Comparison of ENCODE assay signal across 9 mouse cellular contexts in the genomic region with DNA sequence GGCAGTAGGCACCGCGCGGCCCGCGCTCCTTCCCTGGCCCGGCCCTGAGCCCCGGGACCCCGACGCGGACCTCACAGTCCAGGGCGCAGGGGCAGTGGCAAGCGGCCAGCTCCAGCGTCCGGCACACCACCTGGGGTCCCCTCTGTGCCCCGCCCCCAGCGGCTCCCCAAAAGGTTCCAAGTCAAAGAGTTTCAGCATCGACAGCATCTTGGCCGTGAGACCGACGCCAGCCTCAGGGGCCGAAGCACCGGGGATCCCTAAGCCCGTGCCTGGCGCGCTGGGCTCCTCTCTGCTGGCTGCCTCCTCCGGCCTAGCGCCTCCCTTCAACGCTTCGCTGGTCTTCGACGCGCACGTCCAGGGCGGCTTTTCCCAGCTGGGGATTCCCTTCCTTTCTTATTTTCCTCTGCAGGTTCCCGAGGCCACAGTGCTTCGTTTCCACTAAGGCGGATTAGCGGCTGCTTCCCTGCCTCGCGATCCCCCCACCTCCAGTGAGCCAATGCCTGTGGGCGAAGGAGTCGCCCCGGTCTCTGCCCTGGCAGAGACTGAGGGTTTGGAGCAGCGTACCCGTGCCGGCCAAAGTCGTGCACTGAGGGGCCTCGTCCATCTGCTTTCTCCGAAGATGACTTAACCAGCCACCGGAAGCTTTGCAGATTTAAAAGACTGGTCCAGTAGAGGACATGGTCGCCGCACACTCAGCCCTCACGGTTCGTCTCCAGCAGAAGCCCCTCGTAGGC. TPM values are rescaled to one million over a fixed set of nuclear protein-coding genes. Genes with fewer than 3 reads are reported as not detected.
DNase-seq lines count a peak whose midpoint lies in the region; ATAC-seq lines count a peak whose summit lies in the region.
"Had no signal": no experiment of that assay in that cellular context is flagged by ENCODE, and none has a peak within 500 bp of the region (broad histone marks: within the 10 kb centered on the region; RNA-seq: fewer than 3 reads in every experiment).

No protein-coding gene starts in this region.

- H3K9ac ChIP-seq in liver, embryonic 11.5 days (ENCODE audit: low read depth, low read length): no peak overlapping the region
- H3K9ac ChIP-seq in intestine, embryonic 16.5 days (ENCODE audit: low read depth, low read length): peak overlapping the region; percentile 66
- no peak overlapping the region for H3K9ac ChIP-seq in neural tube, embryonic 13.5 days

- peaks cover 7% of the 10 kb centered on the region for H3K4me1 ChIP-seq in liver, embryonic 11.5 days (replicated peaks; ENCODE audit: control insufficient read depth, insufficient read depth, low read length)
- H3K4me1 ChIP-seq in forebrain, embryonic 10.5 days: peaks cover 43% of the 10 kb centered on the region
- H3K4me1 ChIP-seq in intestine, embryonic 16.5 days (ENCODE audit: control insufficient read depth, insufficient read depth, low read length): peaks cover 23% of the 10 kb centered on the region
- peaks cover 30% of the 10 kb centered on the region for H3K4me1 ChIP-seq in neural tube, embryonic 13.5 days (replicated peaks)

- peak overlapping the region; percentile 17 for H3K4me3 ChIP-seq in liver, embryonic 11.5 days (ENCODE audit: low read depth, low read length)
- peak overlapping the region; percentile 35 for H3K4me3 ChIP-seq in forebrain, embryonic 10.5 days
- peak overlapping the region; percentile 53 for H3K4me3 ChIP-seq in intestine, embryonic 16.5 days (ENCODE audit: low read length)
- H3K4me3 ChIP-seq in neural tube, embryonic 13.5 days: peak overlapping the region; percentile 9; the same call in 1 of the 2 replicates

- no peaks in the 10 kb centered on the region for H3K36me3 ChIP-seq in liver, embryonic 11.5 days (ENCODE audit: control insufficient read depth, insufficient read depth, low read length)
- no peaks in the 10 kb centered on the region for H3K36me3 ChIP-seq in forebrain, embryonic 10.5 days (replicated peaks)
- no peaks in the 10 kb centered on the region for H3K36me3 ChIP-seq in intestine, embryonic 16.5 days (ENCODE audit: control insufficient read depth, insufficient read depth, low read length)
- no peaks in the 10 kb centered on the region for H3K36me3 ChIP-seq in neural tube, embryonic 13.5 days

- peak overlapping the region; percentile 53 for H3K4me2 ChIP-seq in liver, embryonic 11.5 days
- H3K4me2 ChIP-seq in intestine, embryonic 16.5 days (ENCODE audit: low read depth, low read length): peak overlapping the region; percentile 53
- peak overlapping the region; percentile 36 for H3K4me2 ChIP-seq in neural tube, embryonic 13.5 days

- H3K27me3 ChIP-seq in liver, embryonic 11.5 days (replicated peaks; ENCODE audit: control insufficient read depth, insufficient read depth, low read length): peaks cover 83% of the 10 kb centered on the region
- peaks cover 100% of the 10 kb centered on the region for H3K27me3 ChIP-seq in forebrain, embryonic 10.5 days (ENCODE audit: poor library complexity, severe bottlenecking)
- peaks cover 63% of the 10 kb centered on the region for H3K27me3 ChIP-seq in intestine, embryonic 16.5 days (replicated peaks; ENCODE audit: control insufficient read depth, insufficient read depth, low read length)
- peaks cover 96% of the 10 kb centered on the region for H3K27me3 ChIP-seq in neural tube, embryonic 13.5 days

- 4% methylated on average over 55 of the region's 55 CpGs for WGBS in liver, embryonic 11.5 days
- under 1% methylated on average over 55 of the region's 55 CpGs for WGBS in forebrain, embryonic 10.5 days
- 5% methylated on average over 55 of the region's 55 CpGs for WGBS in intestine, embryonic 16.5 days
- WGBS in neural tube, embryonic 13.5 days: 1% methylated on average over 55 of the region's 55 CpGs

- no peaks in the 10 kb centered on the region for H3K9me3 ChIP-seq in liver, embryonic 11.5 days (ENCODE audit: control insufficient read depth, low read length)
- H3K9me3 ChIP-seq in forebrain, embryonic 10.5 days: no peaks in the 10 kb centered on the region
- H3K9me3 ChIP-seq in intestine, embryonic 16.5 days (ENCODE audit: control insufficient read depth, low read length): no peaks in the 10 kb centered on the region
- no peaks in the 10 kb centered on the region for H3K9me3 ChIP-seq in neural tube, embryonic 13.5 days

- ATAC-seq in liver, embryonic 11.5 days (replicated peaks; ENCODE audit: low FRiP score): no peak
- no peak for ATAC-seq in intestine, embryonic 16.5 days
- no peak for ATAC-seq in neural tube, embryonic 13.5 days (ENCODE audit: low read depth)

- H3K27ac ChIP-seq in liver, embryonic 11.5 days (ENCODE audit: low read depth, low read length): no peak overlapping the region
- 0 out of 2 replicates have a peak overlapping the region, but pooled peaks have one; percentile 44 for H3K27ac ChIP-seq in forebrain, embryonic 10.5 days
- H3K27ac ChIP-seq in intestine, embryonic 16.5 days (ENCODE audit: low read length): peak overlapping the region; percentile 81
- H3K27ac ChIP-seq in neural tube, embryonic 13.5 days (replicated peaks): no peak overlapping the region

- DNase-seq in liver, embryonic 11.5 days (ENCODE audit: low spot score): no peak
- DNase-seq in liver (no peak), MN1 (ENCODE audit: low spot score) (no peak)
- DNase-seq in forebrain, embryonic 10.5 days (ENCODE audit: extremely low spot score, low spot score): peak; percentile 47
- DNase-seq in thymus, postnatal 14 days: no peak
- DNase-seq in layer of hippocampus, adult 18-20 months (ENCODE audit: low spot score in 2 of 2): no peak
- DNase-seq: cerebellum, adult 8-10 months had no signal

RNA-seq across cellular contexts. Expression of a gene that starts 1.0 kb away (rescaled TPM):
- polyA plus RNA-seq in liver, embryonic 11.5 days (2014; fragmentation: Nextera tagmentation; extraction: Ambion mirVana): 0.61 and 0.73 TPM in 2 replicates
- polyA plus RNA-seq in forebrain, embryonic 10.5 days (2016; fragmentation: Nextera tagmentation; extraction: Ambion mirVana): 0.76 and 0.79 TPM in 2 replicates
- polyA plus RNA-seq in intestine, embryonic 16.5 days (2015; fragmentation: Nextera tagmentation; extraction: Ambion mirVana): 5.2 and 5.8 TPM in 2 replicates
- polyA plus RNA-seq in neural tube, embryonic 13.5 days (2015; fragmentation: Nextera tagmentation; extraction: Ambion mirVana): 0.70 and 0.84 TPM in 2 replicates
- not detected for total RNA-seq in layer of hippocampus, adult 18-20 months (2021)

RNA-seq across cellular contexts. Expression of a gene that starts 12.7 kb away (rescaled TPM):
- polyA plus RNA-seq in liver, embryonic 11.5 days (2014; fragmentation: Nextera tagmentation; extraction: Ambion mirVana): 2.6 and 3.4 TPM in 2 replicates
- polyA plus RNA-seq in forebrain, embryonic 10.5 days (2016; fragmentation: Nextera tagmentation; extraction: Ambion mirVana): 4.6 and 6.1 TPM in 2 replicates
- polyA plus RNA-seq in intestine, embryonic 16.5 days (2015; fragmentation: Nextera tagmentation; extraction: Ambion mirVana): 0.20 and 0.22 TPM in 2 replicates
- polyA plus RNA-seq in neural tube, embryonic 13.5 days (2015; fragmentation: Nextera tagmentation; extraction: Ambion mirVana): 6.5 and 7.6 TPM in 2 replicates
- total RNA-seq in layer of hippocampus, adult 18-20 months (2021): under 1 TPM; 0.69 to 0.96 TPM

RNA-seq across cellular contexts. Expression of a gene that starts 20.5 kb away (rescaled TPM):
- polyA plus RNA-seq in liver, embryonic 11.5 days (2014; fragmentation: Nextera tagmentation; extraction: Ambion mirVana): 48.1 and 50.6 TPM in 2 replicates
- 69.1 and 69.5 TPM in 2 replicates for polyA plus RNA-seq in forebrain, embryonic 10.5 days (2016; fragmentation: Nextera tagmentation; extraction: Ambion mirVana)
- 48.9 TPM in 2 replicates for polyA plus RNA-seq in intestine, embryonic 16.5 days (2015; fragmentation: Nextera tagmentation; extraction: Ambion mirVana)
- 50.6 and 53.8 TPM in 2 replicates for polyA plus RNA-seq in neural tube, embryonic 13.5 days (2015; fragmentation: Nextera tagmentation; extraction: Ambion mirVana)
- 10 to 100 TPM; 36.6 to 37.2 TPM for total RNA-seq in layer of hippocampus, adult 18-20 months (2021)

RNA-seq across cellular contexts. Expression of a gene that starts 44.5 kb away (rescaled TPM):
- polyA plus RNA-seq in liver, embryonic 11.5 days (2014; fragmentation: Nextera tagmentation; extraction: Ambion mirVana): 37.6 and 37.8 TPM in 2 replicates
- polyA plus RNA-seq in forebrain, embryonic 10.5 days (2016; fragmentation: Nextera tagmentation; extraction: Ambion mirVana): 2.5 and 2.9 TPM in 2 replicates
- 86.9 and 88.3 TPM in 2 replicates for polyA plus RNA-seq in intestine, embryonic 16.5 days (2015; fragmentation: Nextera tagmentation; extraction: Ambion mirVana)
- 1.2 and 2.1 TPM in 2 replicates for polyA plus RNA-seq in neural tube, embryonic 13.5 days (2015; fragmentation: Nextera tagmentation; extraction: Ambion mirVana)
- under 1 TPM; 0.48 to 0.92 TPM for total RNA-seq in layer of hippocampus, adult 18-20 months (2021)

Comparison
In these comparisons a context has a peak if more than half of its experiments do, and no peak if none do; other contexts are left out.
1. H3K27ac ChIP-seq: peak in forebrain, embryonic 10.5 days (single experiment) and intestine, embryonic 16.5 days (single experiment); none in liver, embryonic 11.5 days (single experiment) and neural tube, embryonic 13.5 days (single experiment).
2. Peak in every context shown above with its lines, with median percentiles within 50 percentile points of each other: H3K4me2 ChIP-seq and H3K4me3 ChIP-seq.